Mouse (Mus musculus) spleen, adult 2 months (tissue): Measurements from ENCODE around the gene Gm9922. TPM values are rescaled to one million over a fixed set of nuclear protein-coding genes. Genes with fewer than 3 reads are reported as not detected.

ENCODE experiments used
- DNase-seq, 2 experiments: peaks; one replicate each; pipeline versions ENCODE4 v3.0.0 to v3.0.0-alpha.2; 2012 to 2021; ENCODE audit warnings: low spot score in 2 of 2, low read depth in 1 of 2
- H3K27ac ChIP-seq: fragments of 200-500 bp; 2 replicates; pipeline ENCODE4 v1.5.1; 2012; ENCODE audit warnings: low read length, inconsistent platforms; ENCODE audit not compliant: insufficient read depth
- H3K27me3 ChIP-seq: fragments of 200-500 bp; 2 replicates; pipeline ENCODE4 v1.6.1; 2012; ENCODE audit warnings: mild to moderate bottlenecking, moderate library complexity, low read length, inconsistent platforms; ENCODE audit not compliant: control insufficient read depth, insufficient read depth
- H3K36me3 ChIP-seq: fragments of 200-500 bp; 2 replicates; pipeline ENCODE4 v1.6.1; 2012; ENCODE audit warnings: mild to moderate bottlenecking, low read length, inconsistent platforms; ENCODE audit not compliant: control insufficient read depth, insufficient read depth
- H3K4me1 ChIP-seq: fragments of 200-500 bp; 2 replicates; pipeline ENCODE4 v1.6.1; 2011; ENCODE audit warnings: inconsistent platforms; ENCODE audit not compliant: control insufficient read depth, insufficient read depth, insufficient read length
- H3K4me3 ChIP-seq: fragments of 200-500 bp; 2 replicates; pipeline ENCODE4 v1.5.1; 2011; ENCODE audit warnings: mild to moderate bottlenecking, inconsistent platforms; ENCODE audit not compliant: insufficient read depth, insufficient read length; ENCODE audit errors: extremely low read depth
- CTCF ChIP-seq: fragments of 200-500 bp; IDR thresholded peaks from 2 replicates; pipeline ENCODE4 v1.5.1; 2011; ENCODE audit warnings: mild to moderate bottlenecking, inconsistent platforms; ENCODE audit not compliant: insufficient read depth, insufficient read length, insufficient replicate concordance; ENCODE audit errors: extremely low read depth
- POLR2A ChIP-seq: fragments of 200-500 bp; IDR thresholded peaks from 2 replicates; pipeline ENCODE4 v1.6.1; 2011; ENCODE audit warnings: low read depth, low read length, inconsistent platforms
- WGBS: fragments of 180-500 bp; shearing (Covaris S2); methylation state at CpG from one replicate; pipeline ENCODE4 v1.1.7; 2018; 5-methylcytosine and 5-hydroxymethylcytosine counted together
- polyA plus RNA-seq: library from polyadenylated mRNA; depleted of rRNA; stranded (reverse); fragments of >200 nt; gene quantifications from 2 replicates; pipeline ENCODE4 v1.2.3, GENCODE M21; 2012

Gene Gm9922
- polyA plus RNA-seq, 1 experiment, result 0.27 TPM

GRCm38 (mm10) chr14:101737501-101737900, 7.9 kb upstream of the Gm9922 start:
- no peaks in the 10 kb centered on the region for H3K4me1 ChIP-seq
- no peak overlapping the region for H3K27ac ChIP-seq
- H3K27me3 ChIP-seq, result no peaks in the 10 kb centered on the region
- no peaks in the 10 kb centered on the region for H3K36me3 ChIP-seq
- 86% methylated on average over 4 of the region's 4 CpGs for WGBS
- H3K4me3 ChIP-seq, result no peak overlapping the region
- TF ChIP-seq CTCF, result no peak
- no peak for TF ChIP-seq POLR2A
- DNase-seq, result no peak

GRCm38 (mm10) chr14:101733542-101734303, 4.1 kb upstream of the Gm9922 start:
- H3K27ac ChIP-seq, result no peak overlapping the region
- DNase-seq, result no peak
- H3K4me3 ChIP-seq, result no peak overlapping the region
- H3K27me3 ChIP-seq, result peaks cover 8% of the 10 kb centered on the region
- peaks cover 3% of the 10 kb centered on the region for H3K4me1 ChIP-seq
- TF ChIP-seq POLR2A (no peak), CTCF (no peak)
- no peaks in the 10 kb centered on the region for H3K36me3 ChIP-seq
- 54% methylated on average over 10 of the region's 10 CpGs for WGBS

- WGBS, result 9% methylated on average over 28 of the region's 28 CpGs
- no peak for DNase-seq
- no peak for TF ChIP-seq CTCF
- no peak for TF ChIP-seq POLR2A
Observed at GRCm38 (mm10) chr14:101729972-101730692, 518 bp upstream of the Gm9922 start.

GRCm38 (mm10) chr14:101714414-101714813, 15.2 kb downstream of the Gm9922 start:
- no peak for TF ChIP-seq POLR2A
- TF ChIP-seq CTCF, result no peak
- no peaks in the 10 kb centered on the region for H3K36me3 ChIP-seq
- no peak for DNase-seq
- no peak overlapping the region for H3K27ac ChIP-seq
- no peak overlapping the region for H3K4me3 ChIP-seq
- no peaks in the 10 kb centered on the region for H3K4me1 ChIP-seq
- no peaks in the 10 kb centered on the region for H3K27me3 ChIP-seq
- WGBS, result 91% methylated on average over 2 of the region's 2 CpGs

More at GRCm38 (mm10) chr14:101729972-101730692, 518 bp upstream of the Gm9922 start:
- Histone ChIP-seq H3K36me3 (no peaks in the 10 kb centered on the region), H3K4me1 (peaks cover 3% of the 10 kb centered on the region), H3K4me3 (peak overlapping the region; percentile 66), H3K27ac (no peak overlapping the region), H3K27me3 (peaks cover 10% of the 10 kb centered on the region)

- Histone ChIP-seq H3K4me1 (no peaks in the 10 kb centered on the region; the same call in 1 of the 2 replicates), H3K27me3 (no peaks in the 10 kb centered on the region), H3K36me3 (no peaks in the 10 kb centered on the region), H3K27ac (no peak overlapping the region), H3K4me3 (no peak overlapping the region)
- no peak for TF ChIP-seq POLR2A
- TF ChIP-seq CTCF, result no peak
- DNase-seq, result no peak
- WGBS, result 48% methylated on average over 5 of the region's 5 CpGs
Observed at GRCm38 (mm10) chr14:101707088-101707487, 22.5 kb downstream of the Gm9922 start.

- 65% methylated on average over 4 of the region's 4 CpGs for WGBS
- H3K27ac ChIP-seq, result no peak overlapping the region
Observed at GRCm38 (mm10) chr14:101704479-101704878, 25.1 kb downstream of the Gm9922 start.

More at GRCm38 (mm10) chr14:101704479-101704878, 25.1 kb downstream of the Gm9922 start:
- no peak for TF ChIP-seq POLR2A
- no peak for TF ChIP-seq CTCF
- Histone ChIP-seq H3K4me3 (no peak overlapping the region), H3K4me1 (no peaks in the 10 kb centered on the region; the same call in 1 of the 2 replicates), H3K27me3 (no peaks in the 10 kb centered on the region), H3K36me3 (no peaks in the 10 kb centered on the region)
- peak in 1 of 2 experiments; percentile 14 for DNase-seq
